Mouse (Mus musculus) forebrain, postnatal 0 days (tissue): ENCODE results near the gene Asphd2. TPM values are rescaled to one million over a fixed set of nuclear protein-coding genes. Genes with fewer than 3 reads are reported as not detected.

Experiments used
- ATAC-seq: fragments of 200-750 bp; cut with Nextera tagmentation; 2 replicates; pipeline ENCODE4 v1.8.0; 2017; ENCODE audit warnings: mild to moderate bottlenecking, moderate library complexity
- DNase-seq: peaks from one replicate; pipeline ENCODE4 v3.0.0-alpha.2; 2015
- H3K27ac ChIP-seq: fragments of 300-500 bp; sonication (generic); 2 replicates; pipeline ENCODE4 v1.5.1; 2014; ENCODE audit warnings: low read depth, mild to moderate bottlenecking, antibody characterized with exemption, low read length, moderate library complexity, mixed read lengths
- H3K27me3 ChIP-seq: fragments of 300-500 bp; sonication (generic); 2 replicates; pipeline ENCODE4 v1.6.1; 2014; ENCODE audit warnings: mild to moderate bottlenecking, low read length, mixed read lengths; ENCODE audit not compliant: insufficient read depth
- H3K36me3 ChIP-seq: fragments of 300-500 bp; sonication (generic); 2 replicates; pipeline ENCODE4 v1.6.1; 2014; ENCODE audit warnings: mild to moderate bottlenecking, moderate library complexity; ENCODE audit not compliant: insufficient read depth
- H3K4me1 ChIP-seq: fragments of 300-500 bp; sonication (generic); 2 replicates; pipeline ENCODE4 v1.6.1; 2014; ENCODE audit warnings: antibody characterized with exemption; ENCODE audit not compliant: insufficient read depth
- H3K4me2 ChIP-seq: fragments of 300-500 bp; sonication (generic); 2 replicates; pipeline ENCODE4 v1.6.1; 2014; ENCODE audit warnings: low read depth, mild to moderate bottlenecking, moderate library complexity
- H3K4me3 ChIP-seq: fragments of 300-500 bp; sonication (generic); 2 replicates; pipeline ENCODE4 v1.5.1; 2014; ENCODE audit warnings: low read depth, low read length, mixed read lengths
- H3K9ac ChIP-seq: fragments of 300-500 bp; sonication (generic); 2 replicates; pipeline ENCODE4 v1.6.1; 2014; ENCODE audit warnings: mild to moderate bottlenecking
- H3K9me3 ChIP-seq: fragments of 300-500 bp; sonication (generic); 2 replicates; pipeline ENCODE4 v1.6.1; 2016; ENCODE audit warnings: low read length
- CTCF ChIP-seq: sonication (generic); IDR thresholded peaks from 2 replicates; pipeline ENCODE4 v1.5.1; 2016; ENCODE audit warnings: antibody characterized with exemption, control low read depth, low read depth
- WGBS: fragments of 180-500 bp; shearing (Covaris S2); extraction: QIAGEN DNeasy Blood & Tissue Kit; methylation state at CpG from one replicate; pipeline ENCODE4 v1.1.7; 2014; 5-methylcytosine and 5-hydroxymethylcytosine counted together
- polyA plus RNA-seq: library from polyadenylated mRNA; unstranded; fragments of >200 nt; fragmentation: Nextera tagmentation; extraction: Ambion mirVana; gene quantifications from 2 replicates; pipeline ENCODE4 v1.2.1, GENCODE M21; 2015
- total RNA-seq: library from RNA; depleted of rRNA; stranded (reverse); fragments of >200 nt; gene quantifications from 2 replicates; pipeline ENCODE4 v1.2.3, GENCODE M21; 2014

The Asphd2 gene
- total and polyA plus RNA-seq, 2 experiments from 2014 or later = 128 to 138 TPM

DNA sequence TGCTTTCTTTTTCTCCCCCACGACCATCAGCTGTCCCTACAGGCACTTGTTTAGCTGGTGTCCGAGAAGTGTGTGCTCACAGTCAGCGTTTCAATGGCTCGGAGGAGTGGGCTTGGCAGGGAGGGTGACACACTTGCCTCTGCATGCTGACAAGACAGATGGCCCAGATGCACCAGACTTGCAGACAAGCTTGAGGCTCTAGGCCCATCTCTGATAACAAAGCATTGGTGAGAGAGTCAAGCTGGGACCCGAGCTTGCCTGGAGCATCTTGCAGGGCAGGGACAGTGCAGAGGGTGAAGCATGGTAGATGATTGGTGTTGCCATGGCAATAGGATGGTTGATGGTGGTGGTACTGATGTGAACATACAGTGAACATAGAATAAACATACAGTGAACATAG is 14.6 kb upstream of the Asphd2 start:
- peak; percentile 18; the same call in 1 of the 2 replicates for ATAC-seq
- Histone ChIP-seq H3K4me1 (peaks cover 18% of the 10 kb centered on the region), H3K27me3 (no peaks in the 10 kb centered on the region), H3K9ac (no peak overlapping the region), H3K27ac (no peak overlapping the region), H3K36me3 (no peaks in the 10 kb centered on the region), H3K4me2 (no peak overlapping the region), H3K4me3 (no peak overlapping the region), H3K9me3 (no peaks in the 10 kb centered on the region)
- no peak for DNase-seq
- whole genome bisulfite sequencing = 52% methylated on average over 5 of the region's 5 CpGs
- no peak for TF ChIP-seq CTCF

DNA sequence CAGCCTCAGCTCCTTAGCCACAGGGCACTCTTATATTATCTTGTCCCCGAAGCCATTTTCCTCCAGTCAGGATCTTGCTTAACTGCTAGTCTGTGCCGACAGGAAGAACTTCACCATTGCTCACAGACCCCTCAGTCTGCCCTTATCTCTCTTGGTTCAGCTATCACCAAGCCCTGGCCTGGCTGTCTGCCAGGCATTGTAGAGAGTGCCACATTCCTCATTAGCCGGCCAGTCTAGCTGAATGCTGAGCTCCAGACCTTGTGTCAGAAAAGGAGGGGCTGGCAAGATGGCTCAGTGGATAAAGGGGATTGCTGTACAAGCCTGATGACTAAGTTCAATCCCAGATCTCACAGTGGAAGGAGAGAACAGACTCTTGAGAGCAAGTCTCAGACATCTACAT is 11.4 kb upstream of the Asphd2 start:
- Histone ChIP-seq H3K36me3 (no peaks in the 10 kb centered on the region), H3K27ac (no peak overlapping the region), H3K27me3 (no peaks in the 10 kb centered on the region), H3K9me3 (no peaks in the 10 kb centered on the region), H3K9ac (no peak overlapping the region), H3K4me2 (no peak overlapping the region), H3K4me1 (peaks cover 9% of the 10 kb centered on the region), H3K4me3 (no peak overlapping the region)
- DNase-seq = no peak
- TF ChIP-seq CTCF = no peak
- WGBS = 57% methylated on average over 3 of the region's 3 CpGs
- ATAC-seq = no peak

DNA sequence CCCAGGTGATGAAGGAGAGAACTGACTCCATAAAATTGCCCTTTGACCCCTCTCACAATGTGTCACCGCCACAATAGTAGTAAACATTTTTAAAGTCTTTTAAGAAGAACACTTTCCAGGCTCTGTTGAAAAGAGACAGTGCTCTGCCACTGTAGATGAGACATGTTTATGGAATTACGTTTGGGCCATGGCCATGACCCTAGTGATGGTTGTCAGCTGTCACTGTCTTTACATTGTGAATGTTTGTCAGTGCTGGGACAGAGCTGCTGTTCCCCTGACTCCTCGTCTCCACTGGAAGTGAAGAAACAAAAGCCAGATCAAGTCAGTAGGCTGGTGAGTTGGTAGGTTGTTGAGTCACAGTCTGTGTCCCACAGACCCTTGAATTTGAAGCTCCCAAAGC is 7.8 kb upstream of the Asphd2 start:
- no peaks in the 10 kb centered on the region for H3K36me3 ChIP-seq
- no peak overlapping the region for H3K4me2 ChIP-seq
- 71% methylated on average over 3 of the region's 3 CpGs for WGBS
- no peak for TF ChIP-seq CTCF
- H3K9me3 ChIP-seq = no peaks in the 10 kb centered on the region
- no peak overlapping the region for H3K9ac ChIP-seq
- no peaks in the 10 kb centered on the region for H3K27me3 ChIP-seq
- H3K4me1 ChIP-seq = no peaks in the 10 kb centered on the region
- H3K4me3 ChIP-seq = no peak overlapping the region
- no peak for DNase-seq
- no peak overlapping the region for H3K27ac ChIP-seq
- ATAC-seq = no peak

DNA sequence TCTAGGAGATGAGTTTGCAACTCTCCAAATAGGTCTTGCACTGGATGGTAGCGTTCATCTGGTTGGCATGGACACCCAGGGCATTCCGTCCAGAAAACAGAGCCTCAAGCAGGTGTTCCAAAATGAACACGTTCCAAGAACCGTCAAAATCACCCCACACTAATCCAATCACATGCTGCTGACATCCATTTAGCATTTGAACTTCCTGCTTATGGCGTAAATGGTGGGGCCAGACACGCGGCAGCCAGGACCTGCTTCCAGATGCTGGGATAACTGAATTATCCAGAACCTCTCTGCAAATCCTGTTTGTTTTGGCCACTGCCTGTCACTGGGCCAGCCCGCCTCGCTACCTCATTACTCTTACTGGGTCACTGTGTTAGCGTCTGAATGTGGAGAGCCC is 4.6 kb upstream of the Asphd2 start:
- Histone ChIP-seq H3K4me2 (no peak overlapping the region), H3K27ac (no peak overlapping the region), H3K4me3 (no peak overlapping the region), H3K36me3 (no peaks in the 10 kb centered on the region), H3K9me3 (no peaks in the 10 kb centered on the region), H3K9ac (no peak overlapping the region), H3K27me3 (no peaks in the 10 kb centered on the region), H3K4me1 (no peaks in the 10 kb centered on the region)
- ATAC-seq (no peak), DNase-seq (no peak)
- 67% methylated on average over 10 of the region's 10 CpGs for WGBS
- TF ChIP-seq CTCF = no peak

DNA sequence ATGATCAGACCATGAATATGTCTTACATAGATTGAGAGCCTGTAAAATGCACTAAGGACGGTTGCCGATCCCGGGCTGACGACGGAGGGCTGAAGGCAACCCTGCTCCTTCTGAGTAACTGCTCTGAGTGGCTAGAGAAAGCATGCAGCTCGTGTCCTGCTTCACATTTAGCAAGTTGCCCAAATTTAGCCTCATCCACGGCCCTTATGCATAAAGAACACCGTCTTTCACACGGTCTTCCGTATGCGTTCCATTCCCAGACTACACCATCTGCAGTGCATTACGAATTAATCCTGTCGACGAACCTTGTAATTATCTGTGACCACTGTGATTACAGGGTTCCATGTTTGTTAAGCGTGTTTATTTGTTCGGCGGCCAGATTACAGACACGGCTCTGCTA is 1.4 kb upstream of the Asphd2 start:
- WGBS = 53% methylated on average over 18 of the region's 18 CpGs
- ATAC-seq = no peak
- H3K36me3 ChIP-seq = peaks cover 4% of the 10 kb centered on the region
- no peaks in the 10 kb centered on the region for H3K9me3 ChIP-seq
- peak overlapping the region; percentile 92 for H3K27ac ChIP-seq
- 0 out of 2 replicates have a peak, but pooled peaks cover 13% of the 10 kb centered on the region for H3K4me1 ChIP-seq
- no peak for TF ChIP-seq CTCF
- H3K4me2 ChIP-seq = 0 out of 2 replicates have a peak overlapping the region, but pooled peaks have one; percentile 80
- no peak for DNase-seq
- no peak overlapping the region for H3K4me3 ChIP-seq
- H3K27me3 ChIP-seq = no peaks in the 10 kb centered on the region
- no peak overlapping the region for H3K9ac ChIP-seq

DNA sequence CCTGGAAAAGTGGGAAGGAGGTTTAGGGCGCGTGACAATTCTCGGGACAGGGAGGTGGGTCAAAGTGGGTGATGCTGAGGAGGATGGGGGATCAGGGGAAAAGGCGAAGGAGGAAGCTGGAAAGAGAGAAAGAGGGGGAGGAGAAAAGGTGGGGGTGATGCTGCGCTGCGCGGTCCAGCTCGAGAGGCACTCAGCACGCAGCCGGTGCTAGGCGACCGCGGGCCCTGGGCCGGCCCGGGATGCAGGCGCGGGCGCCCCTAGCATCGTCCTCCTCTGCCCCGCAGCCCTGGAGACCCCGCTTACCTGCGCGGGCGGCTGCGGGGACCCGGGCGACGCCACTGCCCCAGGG is 277 bp downstream of the Asphd2 start:
- under 1% methylated on average over 27 of the region's 28 CpGs for WGBS
- no peak for DNase-seq
- TF ChIP-seq CTCF = no peak

DNA sequence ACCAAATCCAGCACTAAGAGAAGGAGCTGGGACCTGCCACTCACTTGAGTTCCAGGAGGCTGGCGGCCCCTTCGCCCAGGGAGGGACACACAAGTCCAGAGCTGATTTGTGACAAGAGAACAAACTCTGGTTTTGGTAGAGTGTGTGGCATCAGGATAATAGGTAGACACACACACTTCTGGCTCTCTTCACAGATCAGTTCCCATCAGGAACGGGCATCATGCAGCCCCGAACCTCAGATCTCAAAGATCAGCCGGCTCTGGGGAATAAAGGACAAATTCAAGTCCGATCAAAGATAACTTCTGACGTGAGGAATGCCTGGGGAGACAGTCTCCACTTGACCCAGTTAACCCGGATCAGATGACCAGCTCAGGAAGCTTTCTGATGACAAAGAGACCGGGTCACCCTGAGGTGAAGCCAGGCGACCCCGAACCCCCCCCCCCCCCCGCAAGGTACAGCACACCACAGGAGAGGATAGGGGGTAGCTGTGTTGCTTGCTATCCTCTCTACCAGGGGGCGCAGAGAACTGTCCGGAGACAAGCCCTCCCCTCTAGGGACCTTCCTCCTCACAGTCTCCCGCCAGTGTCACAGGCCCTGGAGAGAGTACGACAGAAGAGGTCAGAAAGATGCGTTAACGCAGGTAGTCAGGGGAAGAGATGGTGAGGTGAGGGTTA is 788 bp downstream of the Asphd2 start:
- Histone ChIP-seq H3K4me2 (peak overlapping the region; percentile 80), H3K4me3 (peak overlapping the region; percentile 73), H3K9me3 (no peaks in the 10 kb centered on the region), H3K27me3 (no peaks in the 10 kb centered on the region), H3K36me3 (peaks cover 20% of the 10 kb centered on the region), H3K4me1 (0 out of 2 replicates have a peak, but pooled peaks cover 17% of the 10 kb centered on the region), H3K27ac (0 out of 2 replicates have a peak overlapping the region, but pooled peaks have one; percentile 92), H3K9ac (peak overlapping the region; percentile 60)
- no peak for TF ChIP-seq CTCF
- no peak for ATAC-seq
- 8% methylated on average over 18 of the region's 18 CpGs for WGBS
- DNase-seq = no peak

More for the DNA sequence above, 277 bp downstream of the Asphd2 start:
- Histone ChIP-seq H3K27ac (peak overlapping the region; percentile 92), H3K4me2 (peak overlapping the region; percentile 80), H3K9ac (peak overlapping the region; percentile 60), H3K36me3 (peaks cover 15% of the 10 kb centered on the region), H3K9me3 (no peaks in the 10 kb centered on the region), H3K27me3 (no peaks in the 10 kb centered on the region), H3K4me1 (0 out of 2 replicates have a peak, but pooled peaks cover 17% of the 10 kb centered on the region), H3K4me3 (peak overlapping the region; percentile 73)
- peak; percentile 73 for ATAC-seq
